Mouse (Mus musculus): Measurements from ENCODE around the gene Naif1. TPM values are rescaled to one million over a fixed set of nuclear protein-coding genes. Genes with fewer than 3 reads are reported as not detected.

Gene Naif1
- 0.50 TPM for polyA plus RNA-seq (2015; fragmentation: Illumina TruSeq; extraction: RNeasy Lipid Tissue Mini Kit (QIAGEN cat#74804); ENCODE audit: insufficient read depth, low read depth, low replicate concordance)

DNA sequence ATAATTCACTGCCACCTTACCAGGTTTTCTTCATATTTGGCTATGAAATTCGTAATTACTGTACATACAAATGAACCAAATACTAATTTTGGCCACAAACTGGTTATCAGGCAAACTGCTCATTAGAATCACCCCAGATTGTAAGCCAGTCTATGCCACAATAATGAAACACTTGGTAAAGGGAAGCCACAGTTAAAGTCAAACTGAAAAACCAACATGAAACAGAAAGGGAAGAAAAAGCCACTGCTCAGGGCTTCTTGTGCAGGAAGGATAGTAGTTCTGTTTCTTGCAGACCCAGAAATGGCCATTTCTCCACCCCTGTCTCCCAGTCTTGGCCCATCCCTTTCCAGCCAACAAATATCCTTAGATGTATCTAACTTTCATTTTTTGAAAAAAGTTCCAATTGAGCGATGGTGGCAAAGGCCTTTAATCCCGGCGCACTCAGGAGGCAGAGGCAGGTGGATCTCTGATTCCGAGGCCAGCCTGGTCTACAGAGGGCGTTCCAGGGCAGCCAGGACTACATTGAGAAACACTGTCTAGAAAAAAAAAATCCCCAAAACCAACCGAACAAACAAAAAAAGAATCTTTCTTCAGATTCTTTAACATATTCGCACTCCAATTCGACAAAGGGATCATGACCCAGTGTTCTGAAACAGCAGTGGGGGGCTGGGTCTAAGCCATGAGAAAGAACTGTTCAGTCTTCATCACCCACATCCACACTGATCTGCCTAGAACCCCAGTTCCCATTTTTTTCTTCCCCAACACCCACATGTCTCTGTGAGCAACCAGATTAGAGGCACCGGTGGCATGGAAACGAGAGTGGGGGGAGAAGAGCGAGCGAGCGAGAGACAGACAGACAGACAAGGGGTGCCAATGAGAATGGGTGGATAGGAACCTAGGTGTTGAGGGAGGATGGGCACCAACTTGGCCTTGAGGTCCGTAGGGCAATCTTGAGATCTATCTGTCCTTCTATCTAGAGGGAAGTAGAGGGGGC is at the start of gene Naif1:
Gene Naif1 (plus strand): TSS at position 697 of the 994 bp plus-strand sequence.

DNA sequence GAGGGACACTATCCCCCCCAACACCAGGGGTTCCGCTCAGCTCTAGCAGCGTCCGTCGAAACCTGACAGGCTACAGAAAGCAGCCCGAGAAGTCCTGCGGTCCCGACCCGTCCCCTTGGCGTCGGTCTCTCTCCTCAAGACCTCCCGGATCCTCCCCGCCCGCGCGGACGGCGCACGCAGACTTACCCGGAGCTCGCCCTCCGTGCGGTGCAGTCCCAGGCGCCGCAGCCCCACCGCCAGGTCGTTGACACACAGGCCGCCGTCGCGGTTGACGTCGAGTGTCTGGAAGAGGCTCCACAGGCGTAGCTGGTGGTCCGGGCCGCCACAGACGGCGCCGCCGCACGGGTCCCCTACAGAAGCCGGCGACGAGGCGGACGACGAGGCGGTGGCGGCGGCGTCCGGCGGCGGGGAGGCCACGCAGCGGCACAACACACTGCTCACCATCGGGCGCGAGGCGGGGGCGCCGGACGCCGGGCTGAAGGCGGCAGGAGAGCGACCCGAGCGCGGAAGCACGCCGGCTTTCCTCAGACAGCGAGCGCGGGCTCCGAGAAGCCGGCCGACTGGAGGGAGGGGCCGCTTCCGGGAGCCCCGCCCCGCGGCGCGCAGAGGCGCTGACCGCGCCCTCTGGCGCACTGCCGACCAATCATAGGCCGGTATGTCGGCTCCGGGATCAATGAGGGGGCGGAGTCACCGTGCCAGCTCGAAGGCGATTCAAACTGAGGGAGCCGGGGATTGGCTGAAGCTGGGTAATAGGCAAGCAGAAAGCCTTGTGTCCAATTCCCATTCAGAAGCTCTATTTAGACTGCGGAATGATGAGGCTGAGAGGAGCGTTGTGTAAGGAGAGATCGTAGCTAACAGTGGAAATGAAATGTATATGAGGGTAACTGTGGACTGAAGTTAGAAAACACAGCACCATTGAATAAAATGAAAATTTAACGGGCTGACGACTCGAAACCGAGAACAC is 906 bp downstream of the Naif1 start, which contains the start of gene Slc25a25:
Gene Slc25a25 (minus strand): TSS at position 565 of the 964 bp plus-strand sequence.

Other genes with a start within 250 kb of the Naif1 start
- 4.7 TPM for gene Pomt1, start 213.9 kb upstream of the Naif1 start, polyA plus RNA-seq (2015; fragmentation: Illumina TruSeq; extraction: RNeasy Lipid Tissue Mini Kit (QIAGEN cat#74804); ENCODE audit: insufficient read depth, low read depth, low replicate concordance)
- gene Uck1, start 190.3 kb upstream of the Naif1 start, polyA plus RNA-seq (2015; fragmentation: Illumina TruSeq; extraction: RNeasy Lipid Tissue Mini Kit (QIAGEN cat#74804); ENCODE audit: insufficient read depth, low read depth, low replicate concordance): 20.1 TPM
- gene Golga2, start 163.1 kb upstream of the Naif1 start, polyA plus RNA-seq (2015; fragmentation: Illumina TruSeq; extraction: RNeasy Lipid Tissue Mini Kit (QIAGEN cat#74804); ENCODE audit: insufficient read depth, low read depth, low replicate concordance): 13.0 TPM
- gene Swi5, start 162.4 kb upstream of the Naif1 start, polyA plus RNA-seq (2015; fragmentation: Illumina TruSeq; extraction: RNeasy Lipid Tissue Mini Kit (QIAGEN cat#74804); ENCODE audit: insufficient read depth, low read depth, low replicate concordance): 67.1 TPM
- 37.5 TPM for gene Ciz1, start 98.1 kb upstream of the Naif1 start, polyA plus RNA-seq (2015; fragmentation: Illumina TruSeq; extraction: RNeasy Lipid Tissue Mini Kit (QIAGEN cat#74804); ENCODE audit: insufficient read depth, low read depth, low replicate concordance)
- 12.4 TPM for gene Dnm1, start 97.1 kb upstream of the Naif1 start, polyA plus RNA-seq (2015; fragmentation: Illumina TruSeq; extraction: RNeasy Lipid Tissue Mini Kit (QIAGEN cat#74804); ENCODE audit: insufficient read depth, low read depth, low replicate concordance)
- gene 1110008P14Rik, start 68.5 kb upstream of the Naif1 start, polyA plus RNA-seq (2015; fragmentation: Illumina TruSeq; extraction: RNeasy Lipid Tissue Mini Kit (QIAGEN cat#74804); ENCODE audit: insufficient read depth, low read depth, low replicate concordance): 20.2 TPM
- gene Lcn2, start 62.2 kb upstream of the Naif1 start, polyA plus RNA-seq (2015; fragmentation: Illumina TruSeq; extraction: RNeasy Lipid Tissue Mini Kit (QIAGEN cat#74804); ENCODE audit: insufficient read depth, low read depth, low replicate concordance): 4.9 TPM
- gene Ptges2, start 54.6 kb upstream of the Naif1 start, polyA plus RNA-seq (2015; fragmentation: Illumina TruSeq; extraction: RNeasy Lipid Tissue Mini Kit (QIAGEN cat#74804); ENCODE audit: insufficient read depth, low read depth, low replicate concordance): 5.3 TPM
- gene Slc25a25, start 988 bp downstream of the Naif1 start, polyA plus RNA-seq (2015; fragmentation: Illumina TruSeq; extraction: RNeasy Lipid Tissue Mini Kit (QIAGEN cat#74804); ENCODE audit: insufficient read depth, low read depth, low replicate concordance): 4.5 TPM
- gene Fam102a, start 84.9 kb downstream of the Naif1 start, polyA plus RNA-seq (2015; fragmentation: Illumina TruSeq; extraction: RNeasy Lipid Tissue Mini Kit (QIAGEN cat#74804); ENCODE audit: insufficient read depth, low read depth, low replicate concordance): 7.6 TPM
- 30.0 TPM for gene Dpm2, start 120.4 kb downstream of the Naif1 start, polyA plus RNA-seq (2015; fragmentation: Illumina TruSeq; extraction: RNeasy Lipid Tissue Mini Kit (QIAGEN cat#74804); ENCODE audit: insufficient read depth, low read depth, low replicate concordance)
- not detected for gene Pip5kl1, start 124.3 kb downstream of the Naif1 start, polyA plus RNA-seq (2015; fragmentation: Illumina TruSeq; extraction: RNeasy Lipid Tissue Mini Kit (QIAGEN cat#74804); ENCODE audit: insufficient read depth, low read depth, low replicate concordance)
- not detected for gene 9430097D07Rik, start 125.2 kb downstream of the Naif1 start, polyA plus RNA-seq (2015; fragmentation: Illumina TruSeq; extraction: RNeasy Lipid Tissue Mini Kit (QIAGEN cat#74804); ENCODE audit: insufficient read depth, low read depth, low replicate concordance)
- 8.7 TPM for gene St6galnac4, start 136.6 kb downstream of the Naif1 start, polyA plus RNA-seq (2015; fragmentation: Illumina TruSeq; extraction: RNeasy Lipid Tissue Mini Kit (QIAGEN cat#74804); ENCODE audit: insufficient read depth, low read depth, low replicate concordance)
- gene St6galnac6, start 149.3 kb downstream of the Naif1 start, polyA plus RNA-seq (2015; fragmentation: Illumina TruSeq; extraction: RNeasy Lipid Tissue Mini Kit (QIAGEN cat#74804); ENCODE audit: insufficient read depth, low read depth, low replicate concordance): 8.5 TPM
- 4.1 TPM for gene Ak1, start 171.3 kb downstream of the Naif1 start, polyA plus RNA-seq (2015; fragmentation: Illumina TruSeq; extraction: RNeasy Lipid Tissue Mini Kit (QIAGEN cat#74804); ENCODE audit: insufficient read depth, low read depth, low replicate concordance)
- 78.3 TPM for gene Eng, start 196.1 kb downstream of the Naif1 start, polyA plus RNA-seq (2015; fragmentation: Illumina TruSeq; extraction: RNeasy Lipid Tissue Mini Kit (QIAGEN cat#74804); ENCODE audit: insufficient read depth, low read depth, low replicate concordance)